Mouse (Mus musculus) intestine, embryonic 15.5 days (tissue): Measurements from ENCODE around the gene Cuedc1. TPM values are rescaled to one million over a fixed set of nuclear protein-coding genes. Genes with fewer than 3 reads are reported as not detected.
A peak's percentile ranks its signal among the peaks of the same experiment; 100 is the strongest.
"Not testable (repeated sequence)": the region's sequence is repeated elsewhere in the genome, so short reads cannot be mapped to it uniquely, and the experiment has no call there.

ENCODE experiments used
- ATAC-seq: fragments of 200-750 bp; cut with Nextera tagmentation; 2 replicates; pipeline ENCODE4 v1.8.0; 2017; ENCODE audit warnings: moderate TSS enrichment, moderate library complexity
- H3K27ac ChIP-seq: fragments of 300-500 bp; sonication (generic); 2 replicates; pipeline ENCODE4 v1.5.1; 2015; ENCODE audit warnings: mild to moderate bottlenecking, inconsistent platforms
- H3K27me3 ChIP-seq: fragments of 300-500 bp; sonication (generic); replicated peaks from 2 replicates; pipeline ENCODE4 v1.6.1; 2015; ENCODE audit warnings: inconsistent platforms
- H3K36me3 ChIP-seq: fragments of 300-500 bp; sonication (generic); 2 replicates; pipeline ENCODE4 v1.6.1; 2015; ENCODE audit warnings: inconsistent platforms
- H3K4me1 ChIP-seq: fragments of 300-500 bp; sonication (generic); replicated peaks from 2 replicates; pipeline ENCODE4 v1.6.1; 2015; ENCODE audit warnings: inconsistent platforms
- H3K4me2 ChIP-seq: fragments of 300-500 bp; sonication (generic); replicated peaks from 2 replicates; pipeline ENCODE4 v1.6.1; 2015; ENCODE audit warnings: mild to moderate bottlenecking, inconsistent platforms
- H3K4me3 ChIP-seq: fragments of 300-500 bp; sonication (generic); replicated peaks from 2 replicates; pipeline ENCODE4 v1.5.1; 2015; ENCODE audit warnings: inconsistent platforms
- H3K9ac ChIP-seq: fragments of 300-500 bp; sonication (generic); 2 replicates; pipeline ENCODE4 v1.6.1; 2015; ENCODE audit warnings: inconsistent platforms
- H3K9me3 ChIP-seq: fragments of 300-500 bp; sonication (generic); 2 replicates; pipeline ENCODE4 v1.6.1; 2016; ENCODE audit warnings: inconsistent platforms
- WGBS: fragments of 180-500 bp; shearing (Covaris S2); methylation state at CpG from one replicate; pipeline ENCODE4 v1.1.7; 2015; 5-methylcytosine and 5-hydroxymethylcytosine counted together
- polyA plus RNA-seq: library from polyadenylated mRNA; unstranded; fragments of >200 nt; fragmentation: Nextera tagmentation; extraction: Ambion mirVana; gene quantifications from 2 replicates; pipeline ENCODE4 v1.2.1, GENCODE M21; 2015

Gene Cuedc1
- polyA plus RNA-seq, 1 experiment from 2014 or later: 14.2 TPM

- Histone ChIP-seq H3K9me3 (no peaks in the 10 kb centered on the region), H3K36me3 (peaks cover 4% of the 10 kb centered on the region; the same call in 1 of the 2 replicates), H3K9ac (peak overlapping the region; percentile 64), H3K4me1 (peaks cover 9% of the 10 kb centered on the region), H3K27me3 (no peaks in the 10 kb centered on the region), H3K27ac (peak overlapping the region; percentile 11; the same call in 1 of the 2 replicates), H3K4me3 (peak overlapping the region; percentile 63), H3K4me2 (peak overlapping the region; percentile 72)
- WGBS: 26% methylated on average over 30 of the region's 30 CpGs
- peak; percentile 39 for ATAC-seq
These were observed 106.9 kb downstream of the Cuedc1 start for GRCm38 (mm10) chr11:88204593-88205368.

DNA sequence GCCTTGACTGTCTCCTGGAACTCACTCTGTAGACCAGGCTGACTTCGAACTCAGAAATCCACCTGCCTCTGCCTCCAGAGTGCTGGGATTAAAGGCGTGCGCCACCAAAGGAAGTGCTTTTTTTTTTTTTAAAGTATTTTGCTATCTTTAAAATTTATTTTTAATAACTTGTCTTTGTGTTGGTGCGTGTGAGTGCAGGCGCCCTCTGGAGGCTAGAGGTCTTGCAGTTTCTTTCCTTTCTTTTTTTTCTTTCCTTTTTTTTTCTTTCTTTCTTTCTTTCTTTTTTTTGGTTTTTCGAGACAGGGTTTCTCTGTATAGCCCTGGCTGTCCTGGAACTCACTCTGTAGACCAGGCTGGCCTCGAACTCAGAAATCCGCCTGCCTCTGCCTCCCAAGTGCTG is 108.7 kb downstream of the Cuedc1 start:
- not testable (repeated sequence) for H3K27ac ChIP-seq, H3K9me3 ChIP-seq
- WGBS: 82% methylated on average over 8 of the region's 8 CpGs

GRCm38 (mm10) chr11:88207697-88208096 is 109.8 kb downstream of the Cuedc1 start:
- Histone ChIP-seq H3K27ac (no peak overlapping the region), H3K4me2 (no peak overlapping the region), H3K36me3 (peaks cover 11% of the 10 kb centered on the region), H3K9me3 (no peaks in the 10 kb centered on the region), H3K27me3 (no peaks in the 10 kb centered on the region), H3K9ac (no peak overlapping the region), H3K4me3 (no peak overlapping the region), H3K4me1 (peaks cover 9% of the 10 kb centered on the region)
- WGBS: 98% methylated on average over 2 of the region's 2 CpGs
- ATAC-seq: no peak

More for the DNA sequence above, 108.7 kb downstream of the Cuedc1 start:
- not testable (repeated sequence) for H3K9ac ChIP-seq, H3K27me3 ChIP-seq, ATAC-seq, H3K4me1 ChIP-seq, H3K4me3 ChIP-seq, H3K4me2 ChIP-seq
- peaks cover 11% of the 10 kb centered on the region for H3K36me3 ChIP-seq

- Histone ChIP-seq H3K27ac (no peak overlapping the region), H3K9me3 (no peaks in the 10 kb centered on the region), H3K4me1 (no peaks in the 10 kb centered on the region), H3K9ac (no peak overlapping the region), H3K4me3 (no peak overlapping the region), H3K4me2 (no peak overlapping the region), H3K27me3 (no peaks in the 10 kb centered on the region), H3K36me3 (peaks cover 11% of the 10 kb centered on the region)
- 80% methylated on average over 5 of the region's 5 CpGs for WGBS
- ATAC-seq: no peak; the same call in 1 of the 2 replicates
These were observed 114.1 kb downstream of the Cuedc1 start for GRCm38 (mm10) chr11:88211824-88212582.

GRCm38 (mm10) chr11:88213757-88214156 is 115.9 kb downstream of the Cuedc1 start:
- Histone ChIP-seq H3K27ac (no peak overlapping the region), H3K4me1 (no peaks in the 10 kb centered on the region), H3K4me2 (no peak overlapping the region), H3K4me3 (no peak overlapping the region), H3K36me3 (peaks cover 7% of the 10 kb centered on the region), H3K27me3 (no peaks in the 10 kb centered on the region), H3K9ac (no peak overlapping the region), H3K9me3 (no peaks in the 10 kb centered on the region)
- no peak for ATAC-seq
- WGBS: 49% methylated on average over 6 of the region's 6 CpGs

- Histone ChIP-seq H3K27me3 (no peaks in the 10 kb centered on the region), H3K27ac (no peak overlapping the region), H3K36me3 (peaks cover 4% of the 10 kb centered on the region; the same call in 1 of the 2 replicates), H3K9me3 (no peaks in the 10 kb centered on the region), H3K4me1 (no peaks in the 10 kb centered on the region), H3K4me3 (no peak overlapping the region), H3K9ac (no peak overlapping the region), H3K4me2 (no peak overlapping the region)
- ATAC-seq: peak; percentile 36; the same call in 1 of the 2 replicates
- WGBS: 67% methylated on average over 21 of the region's 21 CpGs
These were observed 117.3 kb downstream of the Cuedc1 start for GRCm38 (mm10) chr11:88214881-88215831.

- Histone ChIP-seq H3K9ac (no peak overlapping the region), H3K9me3 (no peaks in the 10 kb centered on the region), H3K27me3 (no peaks in the 10 kb centered on the region), H3K27ac (no peak overlapping the region), H3K4me2 (no peak overlapping the region), H3K4me3 (no peak overlapping the region), H3K36me3 (no peaks in the 10 kb centered on the region), H3K4me1 (no peaks in the 10 kb centered on the region)
- ATAC-seq: no peak
- WGBS: 22% methylated on average over 10 of the region's 10 CpGs
These were observed 118.4 kb downstream of the Cuedc1 start for GRCm38 (mm10) chr11:88216231-88216685.

- Histone ChIP-seq H3K4me2 (no peak overlapping the region), H3K27ac (no peak overlapping the region), H3K4me1 (no peaks in the 10 kb centered on the region), H3K9ac (no peak overlapping the region), H3K9me3 (no peaks in the 10 kb centered on the region), H3K36me3 (no peaks in the 10 kb centered on the region), H3K4me3 (no peak overlapping the region), H3K27me3 (no peaks in the 10 kb centered on the region)
- 80% methylated on average over 6 of the region's 6 CpGs for WGBS
- ATAC-seq: no peak
These were observed 120.3 kb downstream of the Cuedc1 start for GRCm38 (mm10) chr11:88218155-88218554.

GRCm38 (mm10) chr11:88218586-88218985 is 120.7 kb downstream of the Cuedc1 start:
- Histone ChIP-seq H3K9me3 (no peaks in the 10 kb centered on the region), H3K36me3 (no peaks in the 10 kb centered on the region), H3K9ac (no peak overlapping the region), H3K4me2 (no peak overlapping the region), H3K4me1 (no peaks in the 10 kb centered on the region), H3K4me3 (no peak overlapping the region), H3K27me3 (no peaks in the 10 kb centered on the region), H3K27ac (no peak overlapping the region)
- 59% methylated on average over 7 of the region's 7 CpGs for WGBS
- no peak for ATAC-seq

DNA sequence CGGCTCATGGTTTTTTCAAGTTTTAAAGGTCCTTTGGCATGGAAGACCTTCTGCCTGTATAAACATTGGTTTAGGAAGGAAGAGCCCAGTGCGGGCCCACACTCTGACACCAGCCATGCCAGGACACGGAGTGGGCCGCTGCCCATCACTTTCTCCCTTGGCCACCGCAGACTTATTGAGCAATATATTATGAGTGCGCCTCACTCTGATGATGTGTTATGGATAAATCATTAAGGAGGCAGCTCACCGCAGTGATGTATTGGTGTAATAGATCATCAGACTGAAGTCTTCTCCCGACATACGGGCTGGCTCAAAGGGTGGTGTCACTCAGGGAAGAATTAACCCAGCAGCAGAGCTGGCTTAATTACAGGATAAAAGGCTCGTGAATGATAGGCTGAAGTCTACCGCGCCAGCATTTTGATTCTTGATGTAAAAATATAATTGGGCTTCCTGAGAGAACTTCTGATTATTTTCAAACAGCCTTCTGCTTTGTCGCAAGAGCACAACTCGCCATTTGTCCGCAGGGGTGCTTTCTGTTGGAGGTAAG is 124.1 kb downstream of the Cuedc1 start:
- H3K4me2 ChIP-seq: no peak overlapping the region
- H3K36me3 ChIP-seq: no peaks in the 10 kb centered on the region
- ATAC-seq: no peak
- no peak overlapping the region for H3K27ac ChIP-seq
- 89% methylated on average over 15 of the region's 15 CpGs for WGBS
- no peak overlapping the region for H3K4me3 ChIP-seq
- H3K9ac ChIP-seq: no peak overlapping the region
- no peaks in the 10 kb centered on the region for H3K4me1 ChIP-seq
- H3K27me3 ChIP-seq: no peaks in the 10 kb centered on the region
- H3K9me3 ChIP-seq: no peaks in the 10 kb centered on the region

- no peaks in the 10 kb centered on the region for H3K36me3 ChIP-seq
- no peak overlapping the region for H3K9ac ChIP-seq
- ATAC-seq: no peak
- no peak overlapping the region for H3K4me2 ChIP-seq
- H3K9me3 ChIP-seq: no peaks in the 10 kb centered on the region
- no peaks in the 10 kb centered on the region for H3K4me1 ChIP-seq
- no peaks in the 10 kb centered on the region for H3K27me3 ChIP-seq
- H3K27ac ChIP-seq: no peak overlapping the region
- 90% methylated on average over 17 of the region's 17 CpGs for WGBS
- H3K4me3 ChIP-seq: no peak overlapping the region
These were observed 129.4 kb downstream of the Cuedc1 start for GRCm38 (mm10) chr11:88227001-88227957.
